Mouse (Mus musculus) cerebellum, postnatal 10 days (tissue): ENCODE results near the gene Tagln2.

Experiments
- DNase-seq, 2 experiments: peaks; one replicate each; pipeline ENCODE4 v3.0.0; 2021; ENCODE audit warnings: mixed read lengths in 2 of 2

The Tagln2 gene

DNA sequence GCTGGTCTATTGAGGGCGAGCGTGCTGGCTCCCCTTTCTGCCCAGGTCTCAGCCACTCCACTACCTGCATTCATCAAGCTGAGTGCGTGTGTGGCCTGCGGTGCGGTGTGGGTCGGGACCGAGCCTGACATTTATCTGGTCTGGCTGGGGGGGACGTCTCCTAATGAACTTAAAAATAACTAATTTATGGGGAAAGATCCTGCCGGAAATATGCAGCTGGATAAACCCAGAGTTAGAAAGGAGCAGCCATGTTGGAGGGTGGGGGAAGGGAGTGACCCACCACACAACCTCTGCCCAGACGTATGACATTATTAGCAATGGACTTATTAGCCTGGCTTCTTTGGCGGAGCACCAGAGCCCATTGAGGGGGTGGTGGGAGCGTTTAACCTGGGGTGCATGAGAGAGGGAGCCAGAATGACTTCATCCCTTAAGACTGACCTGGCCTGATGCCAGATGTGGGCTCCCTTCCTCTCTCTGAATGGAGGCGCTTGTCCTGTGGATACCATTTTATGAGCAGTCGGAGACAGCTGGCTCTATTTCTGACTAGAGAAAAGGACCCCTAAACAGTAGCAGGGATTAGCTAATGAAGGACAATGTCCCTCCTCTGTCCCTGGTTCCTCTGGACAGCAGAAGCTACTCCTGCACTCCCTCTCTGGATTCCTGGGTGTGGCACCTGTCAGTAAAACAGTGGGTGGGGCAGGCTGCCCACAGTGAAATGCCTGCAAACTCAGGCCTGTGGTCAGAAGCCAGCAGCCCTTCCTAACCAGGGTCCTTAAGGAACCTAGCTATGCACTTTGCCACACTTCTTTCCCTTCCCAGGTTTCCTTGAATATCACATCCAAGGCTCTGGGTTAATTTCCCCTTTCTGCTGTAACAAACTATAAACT lies 3.5 kb downstream of the Tagln2 start:
- DNase-seq: peak; percentile 51 to 59

DNA sequence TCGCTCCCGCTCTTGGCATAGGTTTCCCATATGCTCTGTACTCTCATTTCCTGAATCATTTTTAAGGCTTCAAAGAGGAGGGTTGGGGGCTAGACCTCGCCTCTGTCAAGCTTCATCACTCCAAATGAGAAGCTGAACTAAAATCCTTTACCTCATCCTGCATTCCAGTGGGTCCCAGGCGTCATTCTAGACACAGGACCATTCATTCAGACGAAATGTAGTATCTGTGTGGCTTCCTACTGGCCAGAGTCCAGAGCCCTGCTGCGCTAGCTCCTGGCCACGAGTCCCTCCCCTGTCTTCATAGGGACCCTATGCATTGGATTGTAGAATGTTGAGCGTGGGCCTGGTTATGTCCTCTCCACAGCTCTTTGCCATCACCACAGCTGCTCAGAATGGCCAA lies 4.9 kb downstream of the Tagln2 start:
- peak in 1 of 2 experiments; percentile 47 for DNase-seq

DNA sequence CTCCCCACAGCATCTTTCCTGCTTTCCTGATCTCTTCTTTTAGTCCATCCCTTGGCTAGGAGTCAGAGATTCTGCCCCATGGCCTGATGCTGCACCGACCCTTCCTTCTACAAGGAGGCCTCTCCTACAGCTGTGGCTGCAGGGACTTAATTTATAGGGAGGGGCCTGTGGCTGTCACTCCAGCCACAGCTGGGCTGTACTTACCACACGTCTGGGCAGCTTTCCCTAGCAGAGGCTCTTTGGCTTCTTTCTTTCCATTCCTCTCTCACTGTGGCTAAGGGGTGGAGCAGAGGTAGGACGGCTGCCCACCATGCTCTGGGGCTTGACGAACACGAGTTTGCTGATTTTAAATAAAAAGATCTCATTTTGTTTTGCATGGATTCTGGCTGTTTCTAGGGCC lies 7.2 kb downstream of the Tagln2 start:
- DNase-seq: no peak

DNA sequence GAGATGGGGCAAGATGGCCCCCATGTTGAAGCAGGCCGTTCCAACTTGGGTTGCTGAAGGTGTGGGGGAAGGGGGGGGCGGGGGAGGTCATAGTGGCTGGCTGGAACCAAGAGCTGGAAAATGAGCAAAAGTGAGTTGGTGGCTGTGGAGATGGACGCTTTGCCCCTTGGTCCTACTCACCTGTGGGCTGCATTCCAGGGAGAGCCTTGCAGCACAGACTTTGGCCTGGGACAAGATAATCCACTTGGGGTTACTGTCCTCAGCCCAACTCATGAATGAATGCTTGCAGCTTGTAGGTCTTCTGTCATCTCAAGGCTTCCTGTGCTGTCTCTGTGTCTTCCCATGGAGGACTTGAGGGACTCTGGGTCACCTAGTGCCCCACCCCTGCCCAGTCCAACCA lies 7.9 kb downstream of the Tagln2 start:
- no peak for DNase-seq

DNA sequence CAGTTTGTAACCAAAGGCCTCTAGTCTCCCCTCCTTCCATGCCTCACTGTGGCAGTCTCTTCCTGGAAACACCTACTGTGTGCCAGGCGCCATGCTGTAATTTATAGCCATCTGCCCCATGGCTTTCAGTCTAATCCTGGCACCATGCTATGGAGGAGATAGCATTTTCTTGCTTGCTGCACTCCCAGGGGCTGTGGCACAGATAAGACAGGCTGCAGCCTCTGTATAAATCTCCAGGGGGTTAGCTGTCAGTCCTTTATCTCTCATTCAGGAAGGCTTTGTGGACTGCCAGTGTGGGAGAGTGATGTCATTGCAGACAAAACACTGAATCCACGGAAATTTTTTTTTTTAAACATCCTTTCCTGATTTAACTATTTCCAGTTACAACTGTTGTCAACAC lies 8.3 kb downstream of the Tagln2 start:
- DNase-seq: no peak

DNA sequence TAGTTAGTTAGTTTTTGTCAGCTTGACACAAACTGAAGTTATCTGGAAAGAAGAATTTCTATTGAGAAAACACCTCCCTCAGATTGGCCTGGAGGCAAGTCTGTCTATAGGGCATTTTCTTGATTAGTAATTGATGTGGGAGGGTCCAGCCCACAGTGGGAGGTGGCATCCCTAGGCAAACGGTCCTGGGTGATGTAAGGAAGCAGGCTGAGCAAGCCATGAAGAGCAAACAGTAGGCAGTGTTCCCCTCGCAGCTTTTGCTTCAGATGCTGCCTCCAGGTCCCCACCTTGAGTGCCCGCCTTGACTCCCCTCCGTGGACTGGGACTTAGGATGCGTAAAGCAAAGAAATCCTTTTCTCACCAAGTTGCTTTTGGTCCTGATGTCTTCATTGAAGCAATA lies 9.4 kb downstream of the Tagln2 start:
- DNase-seq: no peak

DNA sequence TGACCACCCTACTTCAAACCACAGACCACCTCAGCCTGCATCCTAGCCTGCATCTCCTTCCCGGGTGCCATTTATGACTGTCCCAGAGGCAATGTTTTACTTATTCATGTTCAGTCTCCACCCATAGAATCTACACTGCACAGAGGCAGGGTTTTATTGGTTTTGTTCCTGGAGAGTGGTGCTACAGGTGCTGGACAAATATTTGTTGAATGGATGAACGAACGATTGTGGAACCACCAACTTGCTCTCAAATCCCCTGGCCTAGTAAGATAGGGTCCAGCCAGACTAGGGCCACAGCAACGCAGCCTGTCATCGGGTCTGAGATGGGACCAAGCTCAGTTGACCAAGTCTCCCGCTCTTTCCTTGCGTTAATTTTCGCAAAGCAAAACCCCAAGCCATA lies 10.1 kb downstream of the Tagln2 start:
- DNase-seq: no peak

DNA sequence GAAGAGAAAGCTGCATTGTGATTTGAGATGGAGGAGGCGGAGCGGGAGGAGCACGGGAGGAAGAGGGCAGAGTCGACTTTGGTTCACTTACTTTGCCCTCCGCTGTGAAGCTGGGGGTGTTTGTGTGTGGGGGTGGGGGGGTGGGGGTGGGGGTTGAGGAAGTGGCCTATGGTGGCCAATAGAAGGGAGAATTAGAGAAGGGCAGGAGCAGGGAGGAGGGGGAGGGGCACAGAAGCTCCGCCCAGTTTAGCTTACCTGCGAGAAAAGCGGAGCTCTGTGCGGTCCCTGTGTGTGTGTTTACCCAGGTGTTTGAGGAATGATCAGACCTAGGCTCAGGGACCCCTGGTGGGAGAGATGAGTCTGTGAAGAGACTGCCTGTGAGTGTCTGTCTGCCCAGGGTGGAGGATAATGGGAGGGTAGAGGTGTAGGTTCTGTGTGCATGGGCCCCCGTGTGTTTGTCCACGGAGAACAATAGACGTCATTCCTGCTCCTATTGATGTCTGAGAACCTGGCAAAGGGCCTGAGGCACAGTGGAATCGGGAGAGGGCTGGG lies 10.7 kb downstream of the Tagln2 start:
- no peak for DNase-seq

DNA sequence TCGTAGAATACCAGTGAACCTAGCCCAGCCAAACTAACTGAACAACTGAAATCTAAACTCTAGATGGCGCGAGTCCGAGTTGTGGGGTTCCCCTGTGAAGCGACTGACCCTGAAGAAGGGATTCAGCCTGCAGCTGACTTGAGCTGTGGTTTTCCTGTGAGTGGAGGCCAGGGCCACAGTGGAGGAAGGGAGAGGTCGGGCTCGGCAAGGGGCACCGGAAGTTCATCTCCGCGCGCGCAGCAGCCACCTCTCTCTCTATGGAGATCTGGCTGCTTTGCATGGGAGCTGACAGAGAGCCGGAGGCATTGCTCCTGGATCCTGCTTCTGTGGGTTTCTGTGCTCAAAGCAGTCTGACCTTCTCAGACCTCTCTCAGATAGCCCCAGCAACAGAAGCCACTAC lies 13.1 kb downstream of the Tagln2 start:
- DNase-seq: no peak

DNA sequence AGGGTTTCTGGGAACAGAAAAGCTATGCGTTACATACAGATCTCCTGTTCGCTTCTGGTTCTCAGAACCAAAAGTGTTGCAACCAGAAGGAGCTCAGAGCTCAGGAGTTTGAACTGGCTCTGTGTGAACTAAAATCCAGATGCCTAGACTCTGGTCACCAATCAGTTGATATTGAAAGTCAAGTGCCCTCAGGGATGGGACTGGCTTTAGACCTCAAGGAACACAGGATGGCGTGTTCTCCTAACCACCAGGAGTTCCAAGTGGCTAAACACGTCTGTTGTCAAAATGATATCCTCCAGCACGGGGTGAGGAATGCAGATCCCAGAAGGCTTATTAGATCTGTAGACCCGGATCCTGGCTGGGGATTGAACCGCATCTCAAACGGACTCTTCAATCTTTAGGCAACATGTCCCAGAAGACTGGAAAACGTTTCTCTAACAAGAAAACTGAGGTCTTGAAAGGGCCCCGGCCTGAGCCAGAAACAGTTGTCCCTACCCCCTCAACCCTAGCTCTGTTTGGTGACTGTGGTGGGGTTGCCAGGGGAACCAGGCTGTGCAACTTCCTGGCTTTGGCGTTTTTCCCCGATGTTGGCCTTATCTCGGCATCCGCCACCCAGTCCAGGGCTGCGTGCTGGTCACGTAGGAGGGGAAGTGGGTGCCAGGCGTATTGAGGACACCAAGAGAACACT lies 13.8 kb downstream of the Tagln2 start:
- DNase-seq: peak in 1 of 2 experiments; percentile 34

DNA sequence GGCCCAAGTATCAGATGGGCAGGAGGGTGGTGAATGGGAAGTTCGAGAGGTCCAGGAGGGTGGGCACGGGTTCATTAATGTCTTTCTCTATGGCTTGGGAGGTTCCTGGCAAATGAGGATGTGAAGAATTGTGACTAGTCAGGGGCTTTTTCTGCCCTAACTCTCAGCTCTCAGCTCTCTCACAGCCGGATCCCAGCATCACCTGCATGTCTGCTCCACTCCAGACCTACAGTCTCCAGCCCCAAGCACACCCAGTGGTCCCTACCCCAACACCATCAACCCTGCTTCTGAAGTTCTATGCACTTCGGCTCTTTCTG lies 14.3 kb downstream of the Tagln2 start:
- no peak for DNase-seq

DNA sequence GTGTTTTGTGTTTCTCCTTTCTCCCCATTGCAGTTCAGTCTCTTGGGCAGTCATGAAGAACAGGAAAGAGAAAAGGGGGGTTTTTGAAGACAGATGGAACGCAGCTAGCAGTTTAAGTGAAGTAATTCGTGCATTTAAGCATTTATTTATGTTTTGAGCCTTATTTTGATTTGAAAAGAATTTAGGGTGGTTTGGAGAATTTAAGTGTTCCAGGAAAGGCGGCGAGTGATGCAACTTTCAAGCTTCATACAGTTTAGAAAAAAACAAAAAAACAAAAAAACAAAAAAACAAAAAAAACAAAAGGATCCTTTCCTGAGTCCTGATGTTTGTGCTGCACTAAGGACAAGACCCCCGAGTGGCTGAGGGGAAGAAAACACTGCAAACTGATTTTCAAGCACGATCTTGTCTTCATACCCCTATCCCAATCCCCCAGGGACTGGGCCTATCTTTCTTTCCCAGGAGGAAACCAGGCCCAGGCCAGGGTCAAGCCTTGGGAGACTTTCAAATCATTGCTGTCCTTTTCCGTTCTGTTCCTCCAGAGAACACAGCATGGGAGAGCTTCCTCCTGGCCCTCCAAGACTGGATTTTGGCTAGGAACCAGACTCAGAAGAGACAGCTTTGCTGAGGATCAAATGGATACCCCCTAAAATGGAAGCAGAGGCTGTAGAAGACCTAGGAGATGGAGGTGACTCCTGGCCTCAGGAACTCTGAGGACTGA lies 14.9 kb downstream of the Tagln2 start:
- DNase-seq: no peak

DNA sequence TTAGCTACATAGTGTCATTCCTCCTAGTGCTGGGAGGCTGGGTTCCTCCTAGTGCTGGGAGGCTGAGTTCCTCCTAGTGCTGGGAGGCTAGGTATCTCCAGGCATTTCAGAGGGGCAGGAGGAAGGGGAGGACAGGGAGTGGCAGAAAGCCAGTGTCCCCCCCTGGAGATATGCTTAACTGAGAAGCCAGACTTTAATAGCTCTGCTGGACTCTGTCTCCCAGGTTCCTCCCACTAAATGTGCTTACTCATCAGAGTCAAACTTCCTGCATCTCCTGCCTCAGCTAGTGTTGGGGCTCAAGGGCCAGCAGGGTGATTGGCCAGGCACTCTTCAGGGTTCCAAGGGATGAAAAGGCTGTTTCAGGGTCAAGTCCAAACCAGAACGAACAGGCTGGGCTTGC lies 15.5 kb downstream of the Tagln2 start:
- DNase-seq: no peak

DNA sequence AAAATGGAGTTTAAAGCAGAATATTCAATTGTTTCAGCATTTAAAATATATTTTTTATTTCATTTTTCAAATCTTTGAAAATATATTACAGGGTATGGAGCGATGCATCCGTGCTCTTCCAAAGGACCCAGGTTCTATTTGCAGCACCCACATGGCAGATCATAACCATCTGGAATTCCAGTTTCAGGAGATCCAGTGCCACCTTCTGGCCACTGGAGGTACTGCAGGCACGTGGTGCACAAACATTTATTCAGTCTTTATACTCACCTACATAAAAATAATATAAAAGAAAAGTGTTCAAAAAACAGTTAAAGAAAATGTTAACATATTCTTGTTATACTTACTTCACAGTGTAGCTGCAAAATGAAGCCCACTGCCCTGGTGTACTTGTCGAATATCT lies 18.2 kb downstream of the Tagln2 start:
- DNase-seq: no peak

DNA sequence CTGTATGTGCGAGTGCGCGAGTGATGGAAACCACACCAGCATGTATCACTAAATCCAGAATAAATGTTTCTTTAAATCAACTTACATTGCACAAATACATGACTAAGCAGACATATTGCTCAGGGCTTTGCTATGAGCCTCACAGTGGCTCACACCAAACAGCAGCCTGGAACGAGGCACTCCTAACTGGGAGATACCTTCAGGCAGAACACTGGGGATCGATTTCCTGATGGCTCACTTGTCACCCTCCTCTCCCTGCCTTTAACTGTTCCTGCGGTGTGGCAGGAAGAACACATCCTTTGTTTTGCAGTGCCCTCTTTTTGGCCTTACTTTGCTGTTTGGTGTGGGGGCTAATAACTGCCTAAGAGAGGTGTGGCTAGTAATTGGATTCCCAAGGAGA lies 19.8 kb downstream of the Tagln2 start:
- DNase-seq: no peak

DNA sequence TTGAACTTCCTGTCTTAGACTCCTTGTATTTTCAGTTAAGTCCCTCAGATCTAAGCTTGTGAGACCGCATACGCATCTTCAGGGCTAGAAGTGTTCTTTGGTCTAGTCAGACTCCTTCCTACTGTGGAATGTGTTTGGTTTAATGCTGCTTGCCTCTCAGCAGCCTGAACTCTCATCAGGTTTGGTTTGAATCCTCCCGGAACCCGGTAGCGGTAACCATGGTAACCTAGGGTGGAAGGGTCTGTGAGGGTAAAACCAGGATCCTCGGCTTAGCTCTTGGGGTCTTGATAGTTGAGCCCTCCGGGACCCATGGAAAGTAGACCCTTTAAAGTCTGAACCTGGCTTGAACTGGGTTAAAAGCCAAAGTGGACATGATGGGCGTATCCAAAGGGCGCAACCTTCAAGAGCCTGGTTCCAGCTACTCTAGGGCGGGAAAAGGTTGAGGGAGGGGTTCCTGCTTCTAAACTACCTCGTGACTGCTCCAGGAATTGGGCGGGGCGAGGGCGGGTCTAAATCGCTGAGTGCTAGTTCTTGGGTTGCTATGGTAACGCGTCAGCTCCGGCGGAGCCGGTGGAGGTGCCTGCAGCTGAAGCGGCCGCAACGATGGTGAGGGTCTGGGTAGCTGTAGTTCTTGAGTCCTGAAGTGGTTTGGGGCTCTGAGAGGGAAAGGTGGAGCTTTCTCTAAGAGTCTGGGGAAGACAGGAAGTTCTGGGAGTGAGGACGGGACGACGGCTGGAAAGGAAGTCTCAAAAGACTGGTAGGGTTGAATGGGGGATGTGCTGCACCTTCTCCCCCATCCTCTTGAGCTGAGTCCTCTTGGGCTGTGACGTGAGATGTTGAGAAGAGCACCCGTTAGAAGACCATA lies 21.0 kb downstream of the Tagln2 start, which contains the start of gene Cfap45:
Gene Cfap45 (plus strand): TSS at position 226 of the 865 bp plus-strand sequence.
- DNase-seq: peak; percentile 85 to 89

DNA sequence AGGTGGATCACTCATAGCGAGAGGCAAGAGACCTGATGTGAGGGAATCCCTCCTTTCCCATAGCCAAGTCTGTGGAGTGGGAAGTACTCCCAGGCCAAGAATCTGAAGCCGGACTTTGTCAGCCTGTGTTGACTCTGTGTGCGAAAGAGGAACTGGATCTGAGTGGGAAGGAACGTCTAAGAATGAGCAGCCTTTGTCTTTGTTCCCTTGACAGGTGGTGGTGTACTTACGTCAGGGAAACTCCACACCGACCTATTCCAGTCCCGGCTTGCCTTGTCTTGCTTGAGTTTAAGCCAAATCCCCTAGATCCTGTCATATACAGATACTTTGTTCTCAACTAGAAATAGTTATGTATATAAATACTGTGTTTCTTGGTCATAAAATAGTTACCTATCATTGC lies 22.7 kb downstream of the Tagln2 start:
- no peak for DNase-seq

DNA sequence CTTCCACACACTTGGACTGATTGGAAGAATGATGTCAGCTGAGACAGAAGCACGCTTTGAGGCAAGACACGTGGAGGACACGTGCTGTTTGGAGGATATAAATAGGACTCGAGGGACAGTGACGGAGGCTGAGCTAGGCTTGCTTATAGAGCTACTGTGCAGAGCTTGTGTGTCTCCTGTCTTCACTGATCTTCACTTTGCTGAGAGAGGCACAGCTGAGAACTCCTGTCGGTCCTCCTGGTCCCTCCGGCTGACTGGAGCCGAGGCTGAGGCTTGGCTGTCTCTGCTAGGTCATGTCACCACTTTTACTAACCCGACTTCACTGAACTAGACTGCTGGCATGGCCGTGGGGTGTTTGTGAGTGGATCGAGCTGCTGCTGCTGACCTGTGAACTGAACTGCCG lies 23.9 kb downstream of the Tagln2 start:
- DNase-seq: no peak

DNA sequence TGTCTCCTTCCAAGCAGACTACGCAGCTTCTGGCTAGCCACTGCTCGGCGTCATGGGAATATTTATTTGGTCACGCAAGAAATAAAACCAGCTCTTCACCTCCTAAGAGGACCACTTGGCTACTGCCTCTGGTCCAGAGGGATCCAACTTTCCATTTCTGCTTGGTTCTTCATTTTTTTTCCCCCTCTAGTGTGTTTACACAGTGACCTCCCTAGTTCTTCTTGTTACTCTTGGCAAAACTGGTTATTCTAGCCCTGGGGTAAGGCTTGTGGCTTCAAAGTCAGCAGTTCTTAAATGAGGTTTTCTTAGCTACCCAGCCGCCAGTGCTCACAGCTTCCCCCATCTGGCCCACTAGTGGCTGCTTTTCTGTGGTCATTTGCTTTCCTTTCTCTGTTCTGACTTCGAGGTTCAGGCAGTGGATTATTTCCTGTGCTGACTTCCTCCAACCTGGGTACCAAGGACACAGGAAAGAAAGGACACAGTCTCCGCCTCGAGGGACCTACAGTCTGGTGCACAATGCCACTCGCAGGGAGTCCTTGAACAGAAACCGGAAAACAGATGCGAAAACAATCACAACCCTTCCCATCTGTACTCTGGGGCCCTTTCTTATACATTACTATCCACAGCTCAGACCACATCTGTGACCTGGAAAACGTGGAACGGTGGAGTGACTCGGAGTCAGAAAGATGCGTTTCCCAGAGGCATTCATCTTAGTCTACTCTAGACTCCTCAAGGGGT lies 25.3 kb downstream of the Tagln2 start:
- DNase-seq: no peak

DNA sequence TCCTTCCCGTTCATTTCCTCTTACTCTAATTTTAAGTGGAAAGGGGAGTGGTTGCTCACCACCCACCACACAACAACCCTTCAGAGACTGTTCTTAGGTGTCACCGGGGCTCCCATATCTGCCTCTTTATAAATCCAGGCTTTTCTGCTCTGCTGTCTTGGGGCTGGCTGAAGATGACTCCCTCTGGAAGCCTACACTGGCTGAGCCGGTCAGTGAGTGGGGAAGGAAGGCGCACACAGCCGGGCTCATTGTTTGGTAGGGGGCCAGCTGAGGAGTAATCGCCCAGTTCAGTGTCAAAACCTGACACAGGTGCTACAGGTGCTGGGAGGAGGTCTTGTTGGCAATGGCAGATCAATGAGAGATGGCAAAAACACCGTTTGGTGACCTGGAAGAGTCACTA lies 26.1 kb downstream of the Tagln2 start:
- no peak for DNase-seq

DNA sequence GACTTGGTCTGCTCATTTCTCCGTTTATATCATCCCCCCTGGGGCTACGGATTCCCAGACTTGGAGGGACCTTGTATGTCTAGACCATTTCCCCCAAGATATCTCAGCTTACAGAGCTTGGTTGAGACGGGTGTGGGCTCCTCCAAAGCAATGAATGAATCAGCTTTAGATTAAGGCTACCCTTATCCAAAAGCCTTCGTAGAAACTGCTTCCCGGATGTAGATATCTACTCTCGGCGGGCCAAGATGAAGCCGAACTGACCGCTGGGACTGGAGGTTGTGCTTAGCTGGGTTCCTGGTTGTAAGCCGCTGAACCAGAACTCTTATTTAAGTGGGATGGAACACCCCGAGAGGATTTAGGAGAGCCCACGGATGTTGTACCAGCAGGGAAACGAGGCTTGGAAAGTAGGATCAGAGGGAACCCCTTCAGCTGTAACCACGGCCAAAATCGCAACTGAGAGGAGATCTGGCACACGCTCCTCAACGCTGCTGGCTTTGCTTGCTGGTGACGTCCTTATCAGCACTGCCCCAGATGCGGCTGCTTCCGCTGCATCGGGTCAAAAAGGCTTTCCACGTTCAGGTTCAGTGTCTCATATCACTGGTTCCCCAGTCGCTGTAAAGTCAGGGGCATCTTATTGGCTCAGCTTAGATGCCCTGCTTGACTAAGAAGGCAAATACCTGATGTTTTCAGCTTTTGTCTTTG lies 26.7 kb downstream of the Tagln2 start:
- no peak for DNase-seq
